Mouse (Mus musculus) cerebellum, adult 2 months (tissue): ENCODE results near the gene Rps13. TPM values are rescaled to one million over a fixed set of nuclear protein-coding genes. Genes with fewer than 3 reads are reported as not detected.
A peak's percentile ranks its signal among the peaks of the same experiment; 100 is the strongest.
"Not testable (repeated sequence)": the region's sequence is repeated elsewhere in the genome, so short reads cannot be mapped to it uniquely, and the experiment has no call there.

Experiments
- DNase-seq, 2 experiments: peaks; one replicate each; pipeline ENCODE4 v3.0.0; 2021
- H3K27ac ChIP-seq: fragments of 200-500 bp; 2 replicates; pipeline ENCODE4 v1.5.1; 2012; ENCODE audit warnings: low read length, control low read depth, inconsistent platforms; ENCODE audit not compliant: insufficient read depth
- H3K27me3 ChIP-seq: fragments of 200-500 bp; 2 replicates; pipeline ENCODE4 v1.6.1; 2012; ENCODE audit warnings: inconsistent platforms, mild to moderate bottlenecking, low read length, moderate library complexity; ENCODE audit not compliant: control insufficient read depth, insufficient read depth
- H3K4me1 ChIP-seq: fragments of 200-500 bp; 2 replicates; pipeline ENCODE4 v1.6.1; 2011; ENCODE audit warnings: low read length; ENCODE audit not compliant: control insufficient read depth, insufficient read depth
- H3K4me3 ChIP-seq: fragments of 200-500 bp; replicated peaks from 2 replicates; pipeline ENCODE3; 2011; ENCODE audit warnings: mild to moderate bottlenecking, low read depth, low read length, control low read depth; ENCODE audit not compliant: insufficient read depth
- CTCF ChIP-seq: fragments of 200-500 bp; IDR thresholded peaks from 2 replicates; pipeline ENCODE4 v1.5.1; 2011; ENCODE audit warnings: low read depth, mild to moderate bottlenecking, control low read depth, low read length, moderate library complexity, borderline replicate concordance; ENCODE audit not compliant: insufficient read depth
- POLR2A ChIP-seq: fragments of 200-500 bp; IDR thresholded peaks from 2 replicates; pipeline ENCODE4 v1.6.1; 2011; ENCODE audit warnings: low read length, control low read depth, borderline replicate concordance; ENCODE audit not compliant: insufficient read depth
- WGBS: fragments of 180-500 bp; shearing (Covaris S2); methylation state at CpG from one replicate; pipeline ENCODE4 v1.1.7; 2018; 5-methylcytosine and 5-hydroxymethylcytosine counted together
- polyA plus RNA-seq: library from polyadenylated mRNA; depleted of rRNA; stranded (reverse); fragments of >200 nt; gene quantifications from 2 replicates; pipeline ENCODE4 v1.2.3, GENCODE M21; 2012; rRNA removed

Gene Rps13
- polyA plus RNA-seq: 480 TPM in 2 replicates

DNA sequence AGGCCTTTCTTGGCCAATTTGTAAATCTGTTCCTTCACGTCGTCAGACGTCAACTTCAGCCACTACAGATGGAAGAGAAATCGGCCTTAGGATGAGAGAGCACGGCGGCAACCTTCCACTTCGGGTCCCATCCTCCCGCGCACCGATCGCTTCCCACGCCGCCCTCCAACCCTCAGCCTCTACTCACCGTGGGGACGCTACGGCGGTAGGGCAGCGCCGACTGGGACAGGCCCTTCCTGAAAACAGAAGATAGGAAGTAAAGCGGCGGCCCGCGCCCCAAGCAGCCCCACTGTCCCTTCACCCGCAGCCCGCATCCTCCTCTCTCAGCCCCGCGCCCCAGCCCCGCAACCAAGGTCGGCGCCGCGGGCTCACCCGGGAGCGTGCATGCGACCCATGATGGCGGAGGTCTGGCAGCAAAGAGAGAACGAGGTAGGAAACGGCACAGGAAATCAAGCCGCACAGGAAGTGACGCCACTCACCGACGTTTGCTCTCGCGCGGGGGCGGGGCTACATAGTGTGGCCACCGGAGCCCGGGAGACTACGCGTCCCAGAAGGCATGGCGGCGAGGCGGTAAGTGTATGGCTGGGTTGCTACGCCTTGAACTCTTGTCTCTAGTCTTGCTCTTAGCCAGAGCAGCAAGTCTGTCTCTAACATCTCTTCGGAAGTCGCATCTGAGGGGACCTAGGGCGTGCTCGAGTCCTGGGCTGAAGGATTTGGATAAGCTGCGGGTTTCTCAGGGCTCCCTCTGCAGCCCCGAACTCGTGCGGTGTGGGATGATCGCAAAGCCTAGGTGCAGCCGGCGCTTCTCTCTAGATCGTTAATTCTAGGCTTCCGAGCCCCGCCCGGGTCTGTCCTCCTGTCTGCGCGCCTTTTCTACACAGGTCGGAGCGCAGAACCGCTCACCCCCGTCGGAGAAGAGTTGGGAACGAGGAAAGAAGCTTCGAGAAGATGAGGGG lies at the start of gene Rps13:
Gene Rps13 (minus strand): TSS at position 483 of the 956 bp plus-strand sequence.
- DNase-seq: peak; percentile 97 to 98
- TF ChIP-seq CTCF: no peak
- peak; percentile 94 for TF ChIP-seq POLR2A
- Histone ChIP-seq H3K4me3 (peak within 1 kb of the TSS; percentile 99), H3K27ac (peak within 1 kb of the TSS; percentile 69), H3K4me1 (no peaks in the 10 kb centered on the region), H3K27me3 (no peaks in the 10 kb centered on the region)
- WGBS: under 1% methylated on average over 78 of the region's 78 CpGs

DNA sequence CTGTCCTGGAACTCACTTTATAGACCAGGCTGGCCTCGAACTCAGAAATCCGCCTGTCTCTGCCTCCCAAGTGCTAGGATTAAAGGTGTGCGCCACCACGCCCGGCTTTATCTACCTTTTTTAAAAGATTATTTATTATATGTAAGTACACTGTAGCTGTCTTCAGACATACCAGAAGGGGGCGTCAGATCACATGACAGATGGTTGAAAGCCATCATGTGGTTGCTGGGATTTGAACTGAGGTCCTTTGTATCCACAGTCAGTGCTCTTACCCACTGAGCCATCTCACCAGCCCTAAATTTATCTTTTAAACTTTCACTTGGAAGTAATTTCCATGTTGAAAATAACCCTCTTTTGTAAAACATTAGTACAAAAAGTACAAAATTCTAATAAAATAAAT lies 45.2 kb upstream of the Rps13 start:
- not testable (repeated sequence) for DNase-seq, H3K27ac ChIP-seq, H3K27me3 ChIP-seq, H3K4me1 ChIP-seq, H3K4me3 ChIP-seq
- 92% methylated on average over 6 of the region's 6 CpGs for WGBS

GRCm38 (mm10) chr7:116374284-116374683 lies 40.3 kb upstream of the Rps13 start:
- Histone ChIP-seq H3K27ac (no peak overlapping the region), H3K27me3 (no peaks in the 10 kb centered on the region), H3K4me1 (no peaks in the 10 kb centered on the region), H3K4me3 (no peak overlapping the region)
- TF ChIP-seq POLR2A (no peak), CTCF (no peak)
- no peak for DNase-seq
- 94% methylated on average over 1 of the region's 1 CpGs for WGBS

DNA sequence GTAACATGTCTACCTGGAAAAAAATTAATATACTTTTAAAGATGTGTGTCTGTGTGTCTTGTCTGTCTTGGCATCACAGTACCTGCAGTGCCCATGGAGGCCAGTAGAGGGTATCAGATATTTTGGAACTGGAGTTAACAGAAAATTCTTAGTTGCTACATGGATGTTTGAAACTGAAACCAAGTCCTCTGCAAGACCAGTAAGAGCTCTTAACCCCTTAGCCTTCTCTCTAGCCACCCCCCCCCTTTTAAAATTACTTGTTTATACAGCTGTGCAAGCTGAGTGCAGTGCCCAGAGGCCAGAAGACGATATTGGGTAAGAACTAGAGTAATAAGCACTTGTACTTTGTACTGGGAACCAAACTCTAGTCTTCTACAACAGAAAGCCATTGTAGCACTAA lies 2.2 kb upstream of the Rps13 start:
- WGBS: 85% methylated on average over 1 of the region's 1 CpGs
- H3K27me3 ChIP-seq: no peaks in the 10 kb centered on the region
- H3K4me1 ChIP-seq: no peaks in the 10 kb centered on the region
- DNase-seq: peak; percentile 34 to 47
- H3K4me3 ChIP-seq: no peak overlapping the region
- TF ChIP-seq POLR2A (no peak), CTCF (peak; percentile 23; the same call in 1 of the 2 replicates)
- no peak overlapping the region for H3K27ac ChIP-seq

GRCm38 (mm10) chr7:116335133-116335532 lies 1.1 kb upstream of the Rps13 start:
- Histone ChIP-seq H3K27ac (no peak overlapping the region), H3K4me3 (no peak overlapping the region), H3K4me1 (no peaks in the 10 kb centered on the region), H3K27me3 (no peaks in the 10 kb centered on the region)
- 87% methylated on average over 6 of the region's 6 CpGs for WGBS
- TF ChIP-seq CTCF (no peak), POLR2A (no peak)
- DNase-seq: no peak

- TF ChIP-seq POLR2A: no peak
- no peak for TF ChIP-seq CTCF
- no peak for DNase-seq
- no peaks in the 10 kb centered on the region for H3K27me3 ChIP-seq
- 22% methylated on average over 8 of the region's 8 CpGs for WGBS
- peak overlapping the region; percentile 99 for H3K4me3 ChIP-seq
- no peaks in the 10 kb centered on the region for H3K4me1 ChIP-seq
- H3K27ac ChIP-seq: no peak overlapping the region
Observed at GRCm38 (mm10) chr7:116334669-116335038, 659 bp upstream of the Rps13 start.

DNA sequence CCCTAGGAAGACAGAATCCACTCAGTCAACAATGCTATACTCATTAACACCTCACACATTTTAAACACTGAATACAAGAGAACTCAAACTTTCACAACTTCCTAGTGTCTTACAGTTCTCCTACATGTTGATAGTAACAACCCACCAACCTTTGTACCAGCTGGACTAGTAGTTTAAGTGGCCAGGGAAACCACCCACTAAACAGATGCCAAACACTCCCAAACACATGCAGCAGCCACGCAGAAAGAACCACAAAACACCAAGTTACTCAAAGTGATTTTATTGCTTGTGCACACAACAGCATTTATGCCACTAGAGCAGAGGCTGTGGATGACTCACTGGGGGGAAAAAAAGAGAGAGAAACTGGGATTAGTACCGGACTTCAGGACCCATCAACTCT lies 2.7 kb downstream of the Rps13 start:
- no peak overlapping the region for H3K27ac ChIP-seq
- 88% methylated on average over 2 of the region's 2 CpGs for WGBS
- DNase-seq: no peak
- no peaks in the 10 kb centered on the region for H3K4me1 ChIP-seq
- no peak overlapping the region for H3K4me3 ChIP-seq
- H3K27me3 ChIP-seq: no peaks in the 10 kb centered on the region
- TF ChIP-seq POLR2A: no peak
- no peak for TF ChIP-seq CTCF

- WGBS: 87% methylated on average over 4 of the region's 4 CpGs
- H3K27ac ChIP-seq: no peak overlapping the region
- no peak overlapping the region for H3K4me3 ChIP-seq
- TF ChIP-seq POLR2A (no peak), CTCF (no peak)
- no peak for DNase-seq
- H3K27me3 ChIP-seq: no peaks in the 10 kb centered on the region
- H3K4me1 ChIP-seq: no peaks in the 10 kb centered on the region
Observed at GRCm38 (mm10) chr7:116329858-116330257, 4.1 kb downstream of the Rps13 start.
